Comparison of ENCODE assay signal across 19 mouse cellular contexts in the genomic region with DNA sequence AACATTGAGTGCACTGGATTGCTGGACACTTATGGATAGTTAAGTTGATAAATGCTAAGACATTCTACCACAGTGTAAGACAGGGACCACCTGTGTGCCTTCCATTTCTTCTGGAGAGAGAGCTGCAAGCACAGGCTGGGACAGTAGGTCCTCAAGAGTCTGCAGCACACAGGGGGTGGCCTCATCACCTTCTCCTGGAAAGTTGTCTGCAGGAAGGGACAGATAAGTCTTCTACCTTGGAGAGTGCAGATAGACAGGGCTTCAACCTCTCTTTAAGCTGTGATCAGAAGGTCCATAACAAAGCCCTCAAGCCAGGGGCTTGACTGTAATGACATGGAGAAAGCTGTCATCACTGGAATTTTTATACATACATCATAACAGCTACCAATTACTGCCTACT.
DNase-seq lines count a peak whose midpoint lies in the region; ATAC-seq and TF ChIP-seq lines count a peak whose summit lies in the region.
"Had no signal": no experiment of that assay in that cellular context is flagged by ENCODE, and none has a peak within 500 bp of the region (broad histone marks: within the 10 kb centered on the region; RNA-seq: fewer than 3 reads in every experiment).

No protein-coding gene starts in this region.

- no peak overlapping the region for H3K4me2 ChIP-seq in liver, embryonic 11.5 days
- H3K4me2 ChIP-seq in kidney, embryonic 15.5 days = no peak overlapping the region
- H3K4me2 ChIP-seq: intestine, embryonic 15.5 days; neural tube, embryonic 12.5 days had no signal

- intact Hi-C loops in heart, adult 2 months (cut with DNase I) = no loop called here
- intact Hi-C loops in heart, postnatal 36 days (cut with DNase I) = no loop called here

- 0 out of 2 replicates have a peak, but pooled peaks cover 2% of the 10 kb centered on the region for H3K36me3 ChIP-seq in heart, adult 2 months (ENCODE audit: control insufficient read depth, insufficient read depth, low read length)
- H3K36me3 ChIP-seq in liver, embryonic 11.5 days (ENCODE audit: control insufficient read depth, insufficient read depth, low read length) = no peaks in the 10 kb centered on the region
- no peaks in the 10 kb centered on the region for H3K36me3 ChIP-seq in macrophage (ENCODE audit: inconsistent target)
- H3K36me3 ChIP-seq in kidney, embryonic 15.5 days = no peaks in the 10 kb centered on the region
- H3K36me3 ChIP-seq: forebrain, embryonic 10.5 days; intestine, embryonic 15.5 days; limb, embryonic 10.5 days; neural tube, embryonic 12.5 days had no signal

- no peak for TF ChIP-seq POLR2A in heart, adult 2 months (IDR thresholded peaks at IDR 0.05; ENCODE audit: insufficient read depth, low read depth, low read length)
- no peak for TF ChIP-seq POLR2A in bone marrow macrophage, adult 2 months (IDR thresholded peaks at IDR 0.05; ENCODE audit: borderline replicate concordance, low read depth, low read length)

- H3K79me2 ChIP-seq in heart, adult 2 months (replicated peaks; ENCODE audit: control insufficient read depth, insufficient read depth, low read length) = no peaks in the 10 kb centered on the region
- peaks cover 17% of the 10 kb centered on the region; the same call in 1 of the 2 replicates for H3K79me2 ChIP-seq in macrophage (ENCODE audit: inconsistent target)

- ATAC-seq in liver, embryonic 11.5 days (replicated peaks; ENCODE audit: low FRiP score) = peak; percentile 76
- no peak for ATAC-seq in kidney, embryonic 15.5 days (replicated peaks; ENCODE audit: low FRiP score)
- ATAC-seq: CD4-positive, CD25-positive, alpha-beta regulatory T cell, adult 4 months; hindbrain, embryonic 16.5 days had no signal

- no peaks in the 10 kb centered on the region for H3K9me3 ChIP-seq in liver, embryonic 11.5 days (ENCODE audit: control insufficient read depth, low read length)
- H3K9me3 ChIP-seq in kidney, embryonic 15.5 days (replicated peaks) = no peaks in the 10 kb centered on the region
- H3K9me3 ChIP-seq: forebrain, embryonic 10.5 days; intestine, embryonic 15.5 days; limb, embryonic 10.5 days; neural tube, embryonic 12.5 days had no signal

- no peak for TF ChIP-seq CTCF in heart, adult 2 months (IDR thresholded peaks at IDR 0.05)
- no peak for TF ChIP-seq CTCF in bone marrow macrophage, adult 2 months (IDR thresholded peaks at IDR 0.05; ENCODE audit: low read depth, low read length)

- H3K4me3 ChIP-seq in heart, adult 2 months = no peak overlapping the region
- H3K4me3 ChIP-seq in bone marrow macrophage, adult 2 months (ENCODE audit: insufficient read depth, low read length) = no peak overlapping the region
- no peak overlapping the region for H3K4me3 ChIP-seq in liver, embryonic 11.5 days (ENCODE audit: low read depth, low read length)
- H3K4me3 ChIP-seq in macrophage (ENCODE audit: inconsistent target) = no peak overlapping the region
- no peak overlapping the region for H3K4me3 ChIP-seq in kidney, embryonic 15.5 days (replicated peaks)
- H3K4me3 ChIP-seq: forebrain, embryonic 10.5 days; intestine, embryonic 15.5 days; limb, embryonic 10.5 days; neural tube, embryonic 12.5 days had no signal

- H3K4me1 ChIP-seq in heart, adult 2 months (ENCODE audit: control insufficient read depth, insufficient read depth, low read length) = peaks cover 5% of the 10 kb centered on the region
- H3K4me1 ChIP-seq in bone marrow macrophage, adult 2 months (ENCODE audit: control insufficient read depth, insufficient read depth, low read length) = peaks cover 77% of the 10 kb centered on the region
- peaks cover 33% of the 10 kb centered on the region for H3K4me1 ChIP-seq in liver, embryonic 11.5 days (replicated peaks; ENCODE audit: control insufficient read depth, insufficient read depth, low read length)
- H3K4me1 ChIP-seq in kidney, embryonic 15.5 days = peaks cover 20% of the 10 kb centered on the region
- H3K4me1 ChIP-seq: neural tube, embryonic 12.5 days had no signal

- no peak overlapping the region for H3K9ac ChIP-seq in heart, adult 2 months (ENCODE audit: low read depth, low read length)
- no peak overlapping the region for H3K9ac ChIP-seq in liver, embryonic 11.5 days (ENCODE audit: low read depth, low read length)
- H3K9ac ChIP-seq in kidney, embryonic 15.5 days = no peak overlapping the region
- H3K9ac ChIP-seq: intestine, embryonic 15.5 days; neural tube, embryonic 12.5 days had no signal

- DNase-seq in heart, adult 2 months = no peak
- no peak for DNase-seq in heart, postnatal 36 days
- DNase-seq in liver, embryonic 11.5 days (ENCODE audit: low spot score) = no peak
- no peak for DNase-seq in urinary bladder, adult 2 months (ENCODE audit: low spot score)
- no peak for DNase-seq in lung, postnatal 36 days
- DNase-seq: cerebellum, adult 18-20 months; cerebellum, postnatal 14 days; midbrain, embryonic 14.5 days; right cerebral cortex, postnatal 25 days; thymus, postnatal 25 days had no signal

- H3K27ac ChIP-seq in heart, adult 2 months = peak overlapping the region; percentile 5
- peak overlapping the region; percentile 81 for H3K27ac ChIP-seq in bone marrow macrophage, adult 2 months (ENCODE audit: insufficient read depth, low read depth, low read length)
- H3K27ac ChIP-seq in liver, embryonic 11.5 days (ENCODE audit: low read depth, low read length) = peak overlapping the region; percentile 46; the same call in 1 of the 2 replicates
- H3K27ac ChIP-seq in macrophage = peak overlapping the region; percentile 99
- no peak overlapping the region for H3K27ac ChIP-seq in kidney, embryonic 15.5 days
- H3K27ac ChIP-seq: forebrain, embryonic 10.5 days; neural tube, embryonic 12.5 days had no signal

- H3K27me3 ChIP-seq in heart, adult 2 months (ENCODE audit: control insufficient read depth, insufficient read depth, low read length) = no peaks in the 10 kb centered on the region
- H3K27me3 ChIP-seq in liver, embryonic 11.5 days (replicated peaks; ENCODE audit: control insufficient read depth, insufficient read depth, low read length) = no peaks in the 10 kb centered on the region
- H3K27me3 ChIP-seq in kidney, embryonic 15.5 days = no peaks in the 10 kb centered on the region
- H3K27me3 ChIP-seq: intestine, embryonic 15.5 days; neural tube, embryonic 12.5 days had no signal

- TF ChIP-seq EP300 in heart, adult 2 months (IDR thresholded peaks at IDR 0.05; ENCODE audit: insufficient read depth, low read depth, low read length) = no peak
